Mouse (Mus musculus) liver, adult 2 months (tissue): ENCODE data around the gene Slc5a4a. TPM values are rescaled to one million over a fixed set of nuclear protein-coding genes. Genes with fewer than 3 reads are reported as not detected.

Source experiments
- DNase-seq: peaks from one replicate; pipeline ENCODE4 v3.0.0-alpha.2; 2011; ENCODE audit warnings: low read depth, low spot score; ENCODE audit errors: extremely low read depth
- H3K27ac ChIP-seq: fragments of 200-500 bp; replicated peaks from 2 replicates; pipeline ENCODE4 v1.5.1; 2012; ENCODE audit warnings: low read depth, mild to moderate bottlenecking, control low read depth, inconsistent platforms, low read length; ENCODE audit not compliant: insufficient read depth
- H3K27me3 ChIP-seq: fragments of 200-500 bp; 2 replicates; pipeline ENCODE4 v1.6.1; 2012; ENCODE audit warnings: mild to moderate bottlenecking, moderate library complexity, low read length, inconsistent platforms; ENCODE audit not compliant: control insufficient read depth, insufficient read depth
- H3K36me3 ChIP-seq: fragments of 200-500 bp; 2 replicates; pipeline ENCODE4 v1.6.1; 2012; ENCODE audit warnings: low read length, inconsistent platforms; ENCODE audit not compliant: control insufficient read depth, insufficient read depth
- H3K4me1 ChIP-seq: fragments of 200-500 bp; 2 replicates; pipeline ENCODE4 v1.6.1; 2011; ENCODE audit warnings: low read length; ENCODE audit not compliant: control insufficient read depth, insufficient read depth
- H3K4me3 ChIP-seq: fragments of 200-500 bp; 2 replicates; pipeline ENCODE4 v1.5.1; 2011; ENCODE audit warnings: low read depth, mild to moderate bottlenecking, control low read depth, low read length, moderate library complexity; ENCODE audit not compliant: insufficient read depth
- H3K79me2 ChIP-seq: fragments of 200-500 bp; 2 replicates; pipeline ENCODE4 v1.6.1; 2012; ENCODE audit warnings: inconsistent platforms, mild to moderate bottlenecking, low read length, moderate library complexity; ENCODE audit not compliant: control insufficient read depth, insufficient read depth
- H3K9ac ChIP-seq: fragments of 200-500 bp; 2 replicates; pipeline ENCODE4 v1.6.1; 2012; ENCODE audit warnings: low read depth, mild to moderate bottlenecking, control low read depth, inconsistent platforms, low read length
- CTCF ChIP-seq: fragments of 200-500 bp; IDR thresholded peaks from 2 replicates; pipeline ENCODE4 v1.5.1; 2011; ENCODE audit warnings: low read depth, low read length, control low read depth
- POLR2A ChIP-seq: fragments of 200-500 bp; IDR thresholded peaks from 2 replicates; pipeline ENCODE4 v1.6.1; 2011; ENCODE audit warnings: low read length, control low read depth; ENCODE audit not compliant: insufficient read depth; ENCODE audit errors: extremely low read depth
- WGBS: fragments of 180-500 bp; shearing (Covaris S2); methylation state at CpG from one replicate; pipeline ENCODE4 v1.1.7; 2018; 5-methylcytosine and 5-hydroxymethylcytosine counted together
- polyA plus RNA-seq: library from polyadenylated mRNA; depleted of rRNA; stranded (reverse); fragments of >200 nt; gene quantifications from 2 replicates; pipeline ENCODE4 v1.2.3, GENCODE M21; 2012; rRNA removed
- total RNA-seq: library from RNA; depleted of rRNA; stranded (reverse); fragments of >200 nt; gene quantifications from 2 replicates; pipeline ENCODE4 v1.2.3, GENCODE M21; 2014; rRNA removed

Slc5a4a gene
- total RNA-seq (not detected in 2 replicates), polyA plus RNA-seq (not detected in 2 replicates)

DNA sequence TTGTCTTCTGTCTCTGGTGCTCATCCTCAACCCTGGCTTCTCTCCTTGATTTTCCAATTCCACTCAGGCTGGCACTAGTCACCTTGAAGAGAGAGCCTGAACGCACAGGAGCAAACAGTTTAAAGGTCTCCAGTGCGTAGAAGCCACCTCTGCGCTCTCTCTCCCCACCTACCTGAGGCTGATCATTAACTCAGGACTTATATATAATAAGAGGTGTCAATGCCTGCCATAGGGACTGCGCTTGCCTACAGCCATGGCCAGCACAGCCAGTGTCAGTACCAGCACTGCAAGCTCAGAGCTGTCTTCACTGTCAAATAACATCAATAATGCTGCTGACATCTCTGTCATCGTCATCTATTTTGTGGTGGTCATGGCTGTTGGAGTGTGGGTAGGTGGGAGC, at the start of gene Slc5a4a:
Gene Slc5a4a (plus strand): TSS at position 174 of the 400 bp plus-strand sequence.
- Histone ChIP-seq H3K27ac (no peak within 1 kb of the TSS), H3K4me1 (no peaks in the 10 kb centered on the region), H3K9ac (no peak within 1 kb of the TSS), H3K36me3 (no peaks in the 10 kb centered on the region), H3K79me2 (no peaks in the 10 kb centered on the region), H3K4me3 (no peak within 1 kb of the TSS), H3K27me3 (no peaks in the 10 kb centered on the region)
- TF ChIP-seq POLR2A (no peak), CTCF (no peak)
- no peak for DNase-seq
- WGBS, result 41% methylated on average over 5 of the region's 5 CpGs

DNA sequence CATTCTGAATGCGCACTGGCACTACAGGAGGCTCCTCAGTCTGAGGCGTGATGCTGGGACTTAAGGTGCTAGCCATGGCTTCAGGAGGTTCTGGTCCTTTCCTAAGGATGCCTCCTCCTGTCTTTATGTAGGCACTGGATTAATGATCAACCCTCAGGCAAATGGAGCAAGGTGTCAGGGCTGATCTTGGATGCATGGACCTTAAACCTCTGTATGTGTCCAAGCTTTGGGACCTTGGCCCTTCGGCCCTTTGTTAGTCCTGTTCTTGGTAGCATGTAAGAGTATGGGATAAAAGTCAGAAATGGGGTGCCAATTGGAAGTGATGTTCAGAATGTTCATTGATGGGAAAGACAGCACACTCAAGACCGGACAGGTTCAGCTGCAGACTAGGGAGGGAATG, 36.4 kb upstream of the Slc5a4a start, which contains the start of gene Slc5a4b:
Gene Slc5a4b (minus strand): TSS at position 101 of the 400 bp plus-strand sequence.
- Histone ChIP-seq H3K4me3 (no peak within 1 kb of the TSS), H3K27ac (no peak within 1 kb of the TSS), H3K36me3 (no peaks in the 10 kb centered on the region), H3K79me2 (no peaks in the 10 kb centered on the region), H3K27me3 (no peaks in the 10 kb centered on the region), H3K9ac (no peak within 1 kb of the TSS), H3K4me1 (no peaks in the 10 kb centered on the region)
- 79% methylated on average over 4 of the region's 4 CpGs for WGBS
- no peak for DNase-seq
- TF ChIP-seq CTCF (no peak), POLR2A (no peak)

DNA sequence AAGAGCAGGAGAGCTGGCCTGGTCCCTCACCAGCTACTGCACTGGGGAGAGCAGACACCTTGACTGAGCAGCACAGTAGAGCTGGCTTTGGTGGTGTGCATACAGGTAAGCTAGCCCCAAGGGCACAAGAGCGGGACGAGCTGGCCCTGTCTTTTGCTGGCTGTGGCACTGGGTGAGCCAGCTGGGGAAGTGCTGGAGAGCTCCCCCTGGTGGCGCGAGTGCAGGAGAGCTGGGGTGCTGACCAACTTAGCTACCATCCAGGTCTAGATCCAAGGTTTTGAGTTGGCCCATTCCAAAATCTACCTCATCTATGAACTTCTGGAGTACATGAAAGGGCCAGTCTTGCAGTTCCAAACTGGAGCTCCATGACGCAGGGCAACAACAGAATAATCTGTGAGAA, 29.3 kb upstream of the Slc5a4a start:
- no peaks in the 10 kb centered on the region for H3K27me3 ChIP-seq
- H3K4me3 ChIP-seq, result no peak overlapping the region
- H3K36me3 ChIP-seq, result no peaks in the 10 kb centered on the region
- no peak overlapping the region for H3K9ac ChIP-seq
- no peaks in the 10 kb centered on the region for H3K4me1 ChIP-seq
- no peak overlapping the region for H3K27ac ChIP-seq
- WGBS, result 17% methylated on average over 5 of the region's 5 CpGs
- peak; percentile 34 for DNase-seq
- TF ChIP-seq CTCF (peak; percentile 87), POLR2A (no peak)
- H3K79me2 ChIP-seq, result no peaks in the 10 kb centered on the region

- WGBS, result 7% methylated on average over 1 of the region's 1 CpGs
- Histone ChIP-seq H3K36me3 (no peaks in the 10 kb centered on the region), H3K27me3 (no peaks in the 10 kb centered on the region), H3K79me2 (no peaks in the 10 kb centered on the region), H3K4me1 (no peaks in the 10 kb centered on the region), H3K27ac (no peak overlapping the region), H3K9ac (no peak overlapping the region), H3K4me3 (no peak overlapping the region)
- peak; percentile 30 for DNase-seq
- TF ChIP-seq CTCF, result peak; percentile 22; the same call in 1 of the 2 replicates
- TF ChIP-seq POLR2A, result no peak
Measured at GRCm38 (mm10) chr10:76118741-76119140, 28.5 kb upstream of the Slc5a4a start.

- H3K27me3 ChIP-seq, result no peaks in the 10 kb centered on the region
- no peak for DNase-seq
- no peaks in the 10 kb centered on the region for H3K4me1 ChIP-seq
- H3K4me3 ChIP-seq, result no peak overlapping the region
- H3K27ac ChIP-seq, result no peak overlapping the region
- no peak overlapping the region for H3K9ac ChIP-seq
- no peaks in the 10 kb centered on the region for H3K36me3 ChIP-seq
- no peaks in the 10 kb centered on the region for H3K79me2 ChIP-seq
- TF ChIP-seq CTCF (no peak), POLR2A (no peak)
- whole genome bisulfite sequencing, result 79% methylated on average over 4 of the region's 4 CpGs
Measured at GRCm38 (mm10) chr10:76120124-76120711, 27.0 kb upstream of the Slc5a4a start.

- no peaks in the 10 kb centered on the region for H3K27me3 ChIP-seq
- no peaks in the 10 kb centered on the region for H3K36me3 ChIP-seq
- no peak for TF ChIP-seq CTCF
- TF ChIP-seq POLR2A, result no peak
- no peak overlapping the region for H3K27ac ChIP-seq
- H3K79me2 ChIP-seq, result no peaks in the 10 kb centered on the region
- DNase-seq, result no peak
- H3K4me1 ChIP-seq, result no peaks in the 10 kb centered on the region
- 72% methylated on average over 5 of the region's 5 CpGs for WGBS
- no peak overlapping the region for H3K4me3 ChIP-seq
- H3K9ac ChIP-seq, result no peak overlapping the region
Measured at GRCm38 (mm10) chr10:76121495-76121894, 25.8 kb upstream of the Slc5a4a start.
